Mouse (Mus musculus) lung, postnatal 0 days (tissue): ENCODE measurements at regions not wholly inside any gene's neighbourhood (a gene's known extent, or its start where the extent isn't known, plus 50 kb on each side); places are given as distances from the start of the nearest gene placed in this dataset.
A peak's percentile ranks its signal among the peaks of the same experiment; 100 is the strongest.

Experiments
- ATAC-seq: fragments of 200-750 bp; cut with Nextera tagmentation; 2 replicates; pipeline ENCODE4 v1.8.0; 2017; ENCODE audit warnings: moderate library complexity
- DNase-seq: peaks from one replicate; pipeline ENCODE4 v3.0.0-alpha.2; 2016; ENCODE audit warnings: low spot score
- H3K27ac ChIP-seq: fragments of 300-500 bp; sonication (generic); 2 replicates; pipeline ENCODE4 v1.5.1; 2014; ENCODE audit warnings: antibody characterized with exemption, mild to moderate bottlenecking, low read length, mixed read lengths
- H3K27me3 ChIP-seq: fragments of 300-500 bp; sonication (generic); replicated peaks from 2 replicates; pipeline ENCODE4 v1.6.1; 2014; ENCODE audit warnings: low read length, mixed read lengths; ENCODE audit not compliant: insufficient read depth
- H3K36me3 ChIP-seq: fragments of 300-500 bp; sonication (generic); 2 replicates; pipeline ENCODE4 v1.6.1; 2014; ENCODE audit warnings: low read length, mixed read lengths; ENCODE audit not compliant: insufficient read depth
- H3K4me1 ChIP-seq: fragments of 300-500 bp; sonication (generic); 2 replicates; pipeline ENCODE4 v1.6.1; 2014; ENCODE audit warnings: antibody characterized with exemption, low read depth, low read length, mixed read lengths; ENCODE audit not compliant: insufficient read depth
- H3K4me2 ChIP-seq: fragments of 300-500 bp; sonication (generic); replicated peaks from 2 replicates; pipeline ENCODE4 v1.6.1; 2014; ENCODE audit warnings: low read depth, mild to moderate bottlenecking, low read length, moderate library complexity, mixed read lengths
- H3K4me3 ChIP-seq: fragments of 300-500 bp; sonication (generic); 2 replicates; pipeline ENCODE4 v1.5.1; 2014; ENCODE audit warnings: low read depth, low read length
- H3K9ac ChIP-seq: fragments of 300-500 bp; sonication (generic); replicated peaks from 2 replicates; pipeline ENCODE4 v1.6.1; 2014; ENCODE audit warnings: low read depth, mild to moderate bottlenecking
- H3K9me3 ChIP-seq: fragments of 300-500 bp; sonication (generic); 2 replicates; pipeline ENCODE4 v1.6.1; 2016; ENCODE audit warnings: low read length, mixed read lengths
- CTCF ChIP-seq: IDR thresholded peaks from 2 replicates; pipeline ENCODE4 v1.5.1; 2016; ENCODE audit warnings: antibody characterized with exemption, mild to moderate bottlenecking
- EP300 ChIP-seq: IDR thresholded peaks from 2 replicates; pipeline ENCODE4 v1.6.1; 2016; ENCODE audit warnings: antibody characterized with exemption, mild to moderate bottlenecking, control low read depth
- WGBS: fragments of 180-500 bp; shearing (Covaris S2); extraction: QIAGEN DNeasy Blood & Tissue Kit; methylation state at CpG from one replicate; pipeline ENCODE4 v1.1.7; 2014; 5-methylcytosine and 5-hydroxymethylcytosine counted together

DNA sequence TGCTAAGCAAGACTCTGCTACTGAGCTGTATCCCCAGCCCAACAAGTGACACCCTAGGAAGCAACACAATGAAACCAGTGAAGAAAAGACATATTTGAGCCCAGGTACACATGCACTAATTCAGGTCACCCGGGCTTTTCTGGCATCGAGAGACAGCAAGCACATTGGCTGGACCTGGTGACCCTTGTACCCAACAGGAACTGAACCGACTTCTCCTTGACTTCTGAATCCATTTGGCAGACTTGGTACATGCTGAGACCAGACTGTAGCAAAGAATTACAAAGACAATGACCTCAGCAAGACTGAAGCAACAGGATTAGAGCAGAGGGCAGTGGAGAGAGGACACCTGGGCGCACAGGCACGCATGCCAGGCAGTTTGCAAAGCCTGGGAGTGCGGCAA, 79.1 kb downstream of the Sema4f start:
- WGBS = 86% methylated on average over 6 of the region's 6 CpGs
- H3K9ac ChIP-seq = no peak overlapping the region
- DNase-seq = no peak
- H3K36me3 ChIP-seq = no peaks in the 10 kb centered on the region
- no peaks in the 10 kb centered on the region for H3K9me3 ChIP-seq
- H3K4me1 ChIP-seq = no peaks in the 10 kb centered on the region; the same call in 1 of the 2 replicates
- no peak for ATAC-seq
- H3K27me3 ChIP-seq = no peaks in the 10 kb centered on the region
- no peak overlapping the region for H3K27ac ChIP-seq
- no peak overlapping the region for H3K4me2 ChIP-seq
- no peak for TF ChIP-seq EP300
- TF ChIP-seq CTCF = no peak
- H3K4me3 ChIP-seq = no peak overlapping the region

- peak; percentile 40; the same call in 1 of the 2 replicates for ATAC-seq
- H3K36me3 ChIP-seq = no peaks in the 10 kb centered on the region
- H3K4me3 ChIP-seq = no peak overlapping the region
- no peak overlapping the region for H3K9ac ChIP-seq
- 62% methylated on average over 9 of the region's 9 CpGs for WGBS
- H3K4me2 ChIP-seq = no peak overlapping the region
- H3K27me3 ChIP-seq = no peaks in the 10 kb centered on the region
- no peak overlapping the region for H3K27ac ChIP-seq
- no peaks in the 10 kb centered on the region; the same call in 1 of the 2 replicates for H3K4me1 ChIP-seq
- TF ChIP-seq CTCF (no peak), EP300 (no peak)
- no peak for DNase-seq
- no peaks in the 10 kb centered on the region for H3K9me3 ChIP-seq
These were observed 82.0 kb upstream of the Hk2 start for GRCm38 (mm10) chr6:82856218-82856617.

DNA sequence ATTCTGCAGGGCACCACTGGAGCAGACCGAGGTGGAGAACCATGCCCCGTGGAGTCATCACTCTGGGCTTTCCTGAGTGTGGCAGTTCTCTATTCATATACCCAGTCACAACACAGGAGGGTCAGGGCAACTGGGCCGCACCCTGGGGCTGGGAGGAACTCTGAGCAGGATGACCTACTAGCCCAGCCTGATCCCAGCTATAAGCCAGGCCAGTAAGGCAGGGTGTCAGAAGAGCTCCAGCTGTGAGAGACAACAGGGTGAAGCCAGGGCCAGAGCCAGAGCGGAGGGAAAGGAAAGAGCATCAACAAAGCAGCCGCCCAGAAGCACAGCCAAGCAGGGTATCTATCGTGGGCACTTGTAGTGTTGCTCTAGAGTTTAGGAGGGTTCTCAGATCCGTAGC, 81.1 kb upstream of the Hk2 start:
- WGBS = 55% methylated on average over 7 of the region's 7 CpGs
- DNase-seq (peak; percentile 17), ATAC-seq (peak; percentile 16)
- TF ChIP-seq CTCF (no peak), EP300 (no peak)
- Histone ChIP-seq H3K4me2 (no peak overlapping the region), H3K4me3 (no peak overlapping the region), H3K27ac (no peak overlapping the region), H3K4me1 (no peaks in the 10 kb centered on the region; the same call in 1 of the 2 replicates), H3K36me3 (no peaks in the 10 kb centered on the region), H3K27me3 (no peaks in the 10 kb centered on the region), H3K9me3 (no peaks in the 10 kb centered on the region), H3K9ac (no peak overlapping the region)

- Histone ChIP-seq H3K4me3 (no peak overlapping the region), H3K9me3 (no peaks in the 10 kb centered on the region), H3K4me2 (no peak overlapping the region), H3K9ac (no peak overlapping the region), H3K4me1 (no peaks in the 10 kb centered on the region; the same call in 1 of the 2 replicates), H3K27me3 (no peaks in the 10 kb centered on the region), H3K27ac (no peak overlapping the region), H3K36me3 (no peaks in the 10 kb centered on the region)
- DNase-seq = no peak
- ATAC-seq = no peak
- TF ChIP-seq EP300 (no peak), CTCF (no peak)
These were observed 80.5 kb upstream of the Hk2 start for GRCm38 (mm10) chr6:82854780-82855179.

- TF ChIP-seq EP300 (no peak), CTCF (no peak)
- no peak overlapping the region for H3K4me3 ChIP-seq
- DNase-seq (peak; percentile 47), ATAC-seq (peak; percentile 32; the same call in 1 of the 2 replicates)
- H3K4me2 ChIP-seq = no peak overlapping the region
- H3K4me1 ChIP-seq = no peaks in the 10 kb centered on the region; the same call in 1 of the 2 replicates
- H3K36me3 ChIP-seq = no peaks in the 10 kb centered on the region
- H3K9ac ChIP-seq = no peak overlapping the region
- no peaks in the 10 kb centered on the region for H3K9me3 ChIP-seq
- 48% methylated on average over 6 of the region's 6 CpGs for WGBS
- H3K27me3 ChIP-seq = no peaks in the 10 kb centered on the region
- no peak overlapping the region for H3K27ac ChIP-seq
These were observed 80.1 kb upstream of the Hk2 start for GRCm38 (mm10) chr6:82854338-82854737.

- H3K9me3 ChIP-seq = no peaks in the 10 kb centered on the region
- TF ChIP-seq EP300 = no peak
- no peak for TF ChIP-seq CTCF
- no peak overlapping the region for H3K9ac ChIP-seq
- no peaks in the 10 kb centered on the region for H3K4me1 ChIP-seq
- H3K27me3 ChIP-seq = no peaks in the 10 kb centered on the region
- WGBS = 79% methylated on average over 5 of the region's 5 CpGs
- no peak for DNase-seq
- H3K36me3 ChIP-seq = no peaks in the 10 kb centered on the region
- ATAC-seq = no peak
- H3K4me3 ChIP-seq = no peak overlapping the region
- no peak overlapping the region for H3K4me2 ChIP-seq
- no peak overlapping the region for H3K27ac ChIP-seq
These were observed 78.8 kb upstream of the Hk2 start for GRCm38 (mm10) chr6:82853076-82853475.

- 86% methylated on average over 9 of the region's 9 CpGs for WGBS
- no peaks in the 10 kb centered on the region for H3K4me1 ChIP-seq
- H3K36me3 ChIP-seq = no peaks in the 10 kb centered on the region
- H3K4me3 ChIP-seq = no peak overlapping the region
- ATAC-seq (no peak), DNase-seq (no peak)
- no peaks in the 10 kb centered on the region for H3K27me3 ChIP-seq
- H3K27ac ChIP-seq = no peak overlapping the region
- H3K4me2 ChIP-seq = no peak overlapping the region
- no peak overlapping the region for H3K9ac ChIP-seq
- TF ChIP-seq EP300 (no peak), CTCF (no peak)
- no peaks in the 10 kb centered on the region for H3K9me3 ChIP-seq
These were observed 76.3 kb upstream of the Hk2 start for GRCm38 (mm10) chr6:82850556-82850955.
